Mouse (Mus musculus): ENCODE data around the gene Edaradd. TPM values are rescaled to one million over a fixed set of nuclear protein-coding genes. Genes with fewer than 3 reads are reported as not detected.
"Not testable (repeated sequence)": the region's sequence is repeated elsewhere in the genome, so short reads cannot be mapped to it uniquely, and the experiment has no call there.

The Edaradd gene
- total and polyA plus RNA-seq, 3 experiments, result 0.02 to 0.06 (median 0.03) TPM

GRCm38 (mm10) chr13:12511189-12511965 lies 8.9 kb downstream of the Edaradd start:
- DNase-seq, result no peak

DNA sequence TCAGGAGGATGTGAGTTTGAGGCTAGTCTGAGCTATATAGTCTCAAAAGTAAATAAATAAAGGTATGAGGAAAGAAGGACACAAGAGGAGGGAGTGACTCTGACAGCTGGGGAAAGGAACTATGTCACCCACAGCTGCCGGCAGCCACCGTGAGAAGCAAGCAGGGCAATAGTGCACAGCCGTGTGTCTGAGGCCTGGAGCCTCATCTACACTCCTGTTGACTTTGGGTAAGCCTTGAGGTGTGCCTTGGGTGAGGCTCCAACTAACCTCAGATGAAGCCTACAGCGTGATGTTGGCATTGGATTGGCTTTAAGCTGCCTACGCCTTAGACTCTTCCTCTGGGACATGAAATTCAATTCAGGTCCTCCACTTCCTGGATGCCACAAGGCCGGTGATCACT lies 10.2 kb downstream of the Edaradd start:
- no peak for DNase-seq

DNA sequence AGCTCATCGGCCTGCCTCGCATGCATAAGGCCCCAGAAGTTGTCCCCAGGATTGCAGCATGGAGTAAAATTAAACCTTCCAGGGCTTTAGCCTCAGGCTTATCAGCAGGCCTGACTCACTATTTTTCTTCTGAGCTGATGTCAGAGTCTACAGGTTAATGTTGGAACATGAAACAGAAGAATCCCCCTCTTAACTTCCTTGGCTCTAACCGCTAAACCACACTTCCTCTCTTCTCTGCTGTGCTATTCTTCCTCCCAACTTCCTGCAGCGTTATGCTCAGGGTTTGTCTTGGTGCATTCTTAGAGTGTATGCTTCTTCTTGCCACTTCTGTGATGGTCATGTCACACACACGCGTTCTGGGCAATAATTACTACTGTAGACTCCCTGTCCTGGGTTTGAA lies 12.8 kb downstream of the Edaradd start:
- DNase-seq, result no peak

GRCm38 (mm10) chr13:12505359-12505758 lies 14.9 kb downstream of the Edaradd start:
- no peak for DNase-seq

DNA sequence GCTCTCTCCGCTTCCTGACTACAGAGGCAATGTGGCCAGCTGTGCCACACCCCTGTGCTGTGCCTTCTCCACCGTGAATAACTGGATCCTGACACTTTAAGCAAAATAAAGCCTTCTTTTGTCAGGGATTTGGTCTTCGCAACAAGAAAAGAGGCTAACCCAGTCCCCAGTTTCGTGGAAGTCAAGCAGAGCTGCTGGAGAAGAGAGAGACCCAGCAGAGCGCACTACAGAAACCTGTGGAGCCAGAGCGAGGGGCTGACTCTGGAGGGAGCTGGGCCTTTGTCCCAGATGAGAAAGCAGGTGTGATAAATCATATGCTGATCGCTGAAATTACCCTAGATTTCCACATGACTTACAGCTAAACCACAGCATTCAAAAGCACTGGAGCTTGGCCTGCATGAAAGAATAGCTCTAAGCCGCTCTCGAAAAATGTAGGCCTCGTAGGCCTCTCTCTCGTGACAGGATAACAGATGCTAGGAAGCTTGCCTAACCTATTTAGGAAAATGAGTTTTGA lies 16.9 kb downstream of the Edaradd start:
- no peak for DNase-seq

DNA sequence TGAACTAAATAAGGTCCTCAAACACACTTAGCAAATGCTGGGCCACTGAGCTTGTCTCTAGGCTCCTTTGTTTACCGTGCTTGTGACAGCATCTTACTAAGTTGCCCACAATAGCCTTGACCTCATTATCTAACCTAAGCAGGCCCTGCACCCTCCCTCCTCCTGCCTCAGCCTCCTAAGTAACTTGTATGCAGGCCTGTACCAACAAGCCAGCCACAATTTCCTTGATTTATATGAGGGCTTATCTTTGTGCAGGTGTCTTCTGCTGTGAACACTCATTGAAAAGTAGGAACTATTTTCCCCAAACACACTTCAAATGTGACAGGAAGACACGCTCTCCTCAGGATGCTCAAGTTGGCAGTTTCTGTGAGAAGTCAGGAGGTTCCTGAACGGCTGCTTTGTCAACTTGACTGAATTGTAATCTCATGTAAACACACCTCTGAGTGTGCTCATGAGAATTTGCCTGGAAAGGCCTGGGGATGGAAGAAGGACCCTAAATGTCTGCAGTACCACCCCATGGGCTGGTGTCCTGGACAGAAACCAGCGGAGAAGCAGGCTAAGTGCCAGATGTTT lies 17.5 kb downstream of the Edaradd start:
- DNase-seq, result no peak

- DNase-seq, result no peak
Observed at GRCm38 (mm10) chr13:12499107-12499506, 21.1 kb downstream of the Edaradd start.

- no peak for DNase-seq
Observed at GRCm38 (mm10) chr13:12497809-12498208, 22.4 kb downstream of the Edaradd start.

DNA sequence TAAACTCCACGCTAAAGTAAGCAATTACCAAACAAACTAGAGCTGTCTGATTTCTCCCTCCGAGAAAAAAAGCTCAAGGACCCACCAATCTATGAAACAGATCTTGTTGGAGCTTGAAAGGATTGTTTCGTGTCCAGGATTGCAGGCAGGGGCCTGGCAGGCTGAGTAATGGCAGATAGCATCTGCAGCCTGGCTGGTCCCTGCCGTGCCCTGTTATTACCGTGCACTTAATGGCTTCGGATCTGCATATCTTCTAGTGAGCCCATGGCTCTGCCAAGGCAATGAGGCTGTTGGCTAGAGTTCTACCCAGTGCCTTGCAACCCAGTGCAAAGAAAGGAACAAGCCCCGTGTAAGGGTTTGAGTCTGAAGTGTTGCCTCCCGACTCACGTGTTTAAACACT lies 25.5 kb downstream of the Edaradd start:
- DNase-seq, result no peak

- no peak for DNase-seq
Observed at GRCm38 (mm10) chr13:12492515-12492914, 27.7 kb downstream of the Edaradd start.

DNA sequence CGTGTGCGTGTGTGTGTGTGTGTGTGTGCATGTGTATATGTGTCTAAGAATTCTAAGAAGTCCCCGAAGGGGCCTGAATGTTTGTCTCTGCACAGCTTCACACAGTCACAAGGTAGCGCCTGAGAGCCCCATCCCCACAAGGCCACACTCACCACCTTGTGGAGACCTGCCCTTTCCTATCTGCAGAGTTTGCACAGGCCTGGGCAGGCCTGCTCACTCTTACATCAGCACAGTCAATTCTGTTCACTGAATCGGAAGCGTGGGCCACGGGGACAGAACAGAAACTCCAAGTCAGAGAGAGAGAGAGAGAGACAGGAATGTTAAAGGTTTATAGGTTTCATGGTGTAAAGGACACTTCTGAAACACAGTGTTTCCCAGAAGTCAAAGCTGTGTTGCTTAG lies 34.6 kb downstream of the Edaradd start:
- DNase-seq, result no peak

- DNase-seq, result no peak
Observed at GRCm38 (mm10) chr13:12485197-12485596, 35.0 kb downstream of the Edaradd start.

DNA sequence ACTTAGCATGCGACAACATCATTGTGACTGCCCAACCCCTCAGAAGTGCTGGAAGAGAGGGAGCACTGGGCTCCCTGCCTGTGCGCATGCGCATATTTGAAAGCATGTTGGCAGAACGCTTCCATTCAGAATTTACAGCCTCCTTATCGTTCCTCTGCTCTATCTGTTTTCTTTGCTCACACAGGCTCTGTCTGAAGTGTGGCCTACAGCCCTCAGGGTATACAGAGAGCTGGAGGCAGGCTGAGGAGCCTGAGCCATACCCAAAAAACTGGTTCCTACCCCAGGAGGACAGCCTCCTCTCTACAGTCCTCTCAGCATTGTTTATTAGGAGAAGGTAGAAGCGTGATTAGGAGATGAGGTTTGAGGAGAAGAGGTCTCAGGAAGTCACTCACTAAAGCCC lies 40.4 kb downstream of the Edaradd start:
- DNase-seq, result no peak

DNA sequence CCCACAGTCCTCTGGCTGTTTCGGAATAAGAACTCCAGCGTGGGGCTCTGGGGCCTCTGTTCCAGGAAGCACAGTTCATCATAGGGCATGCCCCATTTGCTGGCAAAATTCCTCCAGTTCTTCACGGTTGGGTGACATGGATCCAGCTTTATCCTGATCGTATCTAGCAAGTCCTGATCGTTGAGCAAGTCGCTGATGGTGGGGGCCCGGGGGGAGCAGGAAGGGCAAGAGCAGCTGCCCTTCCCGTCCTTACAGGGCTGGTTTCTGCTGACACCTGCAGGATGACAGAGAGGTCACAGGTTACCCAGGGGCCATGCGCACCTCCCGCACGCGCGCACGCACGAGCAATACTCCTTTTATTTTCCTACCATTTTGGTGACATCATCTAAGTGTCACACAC lies 41.9 kb downstream of the Edaradd start:
- no peak for DNase-seq

- no peak for DNase-seq
Observed at GRCm38 (mm10) chr13:12476886-12477285, 43.4 kb downstream of the Edaradd start.

- no peak for DNase-seq
Observed at GRCm38 (mm10) chr13:12475239-12475638, 45.0 kb downstream of the Edaradd start.

DNA sequence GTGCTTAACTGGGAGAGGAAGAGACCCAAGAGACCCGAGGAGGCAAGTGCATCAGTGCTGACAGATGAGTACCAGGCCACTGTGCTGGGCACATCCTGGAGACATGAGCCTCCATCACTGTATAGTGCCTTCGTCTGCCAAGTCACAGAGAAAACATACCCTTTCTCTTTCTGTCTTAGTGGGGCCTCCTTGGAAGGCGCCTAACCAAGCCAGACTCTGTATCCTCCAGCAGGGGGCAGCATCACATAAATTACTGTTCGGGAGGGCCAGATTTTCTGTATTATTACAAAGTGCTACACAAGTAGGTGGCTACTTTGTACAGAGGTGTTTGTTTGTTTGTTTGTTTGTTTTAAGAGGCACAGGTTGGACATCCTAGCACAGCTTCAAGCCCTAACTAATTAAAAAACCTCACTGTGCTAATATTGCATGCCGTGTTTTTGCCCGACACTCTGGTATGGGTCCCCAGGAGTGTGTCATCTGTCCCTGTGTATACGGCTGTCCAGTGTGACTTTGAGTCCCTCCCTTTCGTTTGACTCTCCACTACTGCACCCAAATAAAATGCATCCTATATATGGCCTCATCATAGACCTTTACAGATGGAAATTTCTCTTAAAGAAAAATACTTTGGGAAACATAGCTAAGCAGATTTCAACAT lies 46.4 kb downstream of the Edaradd start:
- peak; percentile 69 for DNase-seq

GRCm38 (mm10) chr13:12468488-12468887 lies 51.8 kb downstream of the Edaradd start:
- DNase-seq, result no peak

GRCm38 (mm10) chr13:12464844-12465243 lies 55.4 kb downstream of the Edaradd start, which contains the start of gene Lgals8:
TSS of gene Lgals8 (minus strand) at chr13:12464944.
- no peak for DNase-seq

GRCm38 (mm10) chr13:12464159-12464558 lies 56.1 kb downstream of the Edaradd start:
- DNase-seq, result not testable (repeated sequence)

DNA sequence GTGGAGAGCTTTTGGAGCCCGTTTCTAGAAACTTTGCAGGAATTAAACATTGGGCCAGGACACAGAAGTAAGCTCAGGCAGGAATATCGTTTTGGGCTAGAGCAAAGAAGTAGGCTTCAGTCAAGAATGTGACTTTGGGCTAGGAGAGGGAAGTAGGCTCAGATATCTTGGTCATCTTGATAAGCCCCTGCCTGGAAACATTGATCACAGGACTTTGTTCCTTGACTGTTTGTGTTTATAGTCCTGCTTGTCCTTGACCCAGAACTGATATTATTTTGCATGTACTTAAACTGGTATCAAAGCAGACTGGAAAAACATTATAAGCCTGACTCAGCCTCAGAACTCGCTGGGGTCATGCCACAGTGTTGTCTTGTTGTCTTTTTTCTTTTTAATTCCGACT lies 57.6 kb downstream of the Edaradd start:
- no peak for DNase-seq

DNA sequence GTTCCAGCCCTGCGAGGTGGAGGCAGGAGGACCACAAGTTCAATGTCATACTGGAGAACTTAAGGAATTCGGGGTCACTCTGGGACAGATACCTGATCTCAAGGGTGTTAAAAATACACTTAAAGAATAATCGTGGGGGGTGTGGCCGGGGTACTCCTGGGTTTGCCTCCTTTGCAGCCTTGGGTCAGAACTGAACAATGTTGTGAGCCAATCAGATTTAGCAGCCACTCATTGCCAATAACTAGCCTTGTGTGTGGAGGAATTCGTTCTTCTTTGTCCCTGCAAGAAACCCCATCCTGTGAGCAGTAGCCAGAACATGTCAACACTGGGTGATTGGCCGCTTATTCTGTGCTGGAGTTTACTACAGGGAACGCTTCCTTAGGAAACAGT lies 58.5 kb downstream of the Edaradd start:
- DNase-seq, result no peak
